Mouse (Mus musculus) cerebellum, postnatal 25 days (tissue): ENCODE data around the gene Trmt1l.
"Not testable (repeated sequence)": the region's sequence is repeated elsewhere in the genome, so short reads cannot be mapped to it uniquely, and the experiment has no call there.

Source experiments
- DNase-seq, 2 experiments: peaks; one replicate each; pipeline ENCODE4 v3.0.0; 2021; ENCODE audit warnings: mixed read lengths in 2 of 2

The Trmt1l gene

GRCm38 (mm10) chr1:151428263-151429221 is at the start of gene Trmt1l, which contains the start of gene Swt1:
Gene Trmt1l (plus strand): TSS chr1:151428542.
Gene Swt1 (minus strand): TSS chr1:151428455.
- peak; percentile 99 for DNase-seq

- DNase-seq = peak in 1 of 2 experiments; percentile 25
These were observed 38.3 kb upstream of the Trmt1l start for GRCm38 (mm10) chr1:151390029-151390428.

DNA sequence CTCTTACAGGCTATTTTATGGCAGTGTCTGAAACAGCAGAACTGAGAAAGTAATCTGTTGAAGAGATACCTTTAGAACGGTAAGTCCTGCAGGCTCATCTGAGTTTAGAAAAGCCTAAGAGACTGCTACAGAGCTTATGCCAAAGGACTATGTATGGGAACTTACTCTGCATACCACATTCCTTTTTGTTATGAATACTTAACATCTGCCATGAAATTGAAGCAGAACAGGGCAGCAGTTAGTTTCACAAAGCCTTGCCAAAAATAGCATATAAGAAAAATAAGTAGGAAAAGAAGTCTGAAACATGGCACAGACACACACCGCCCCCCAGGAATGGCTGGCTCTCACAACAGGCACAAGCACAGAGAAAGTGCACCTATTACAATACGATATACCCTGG is 18.5 kb upstream of the Trmt1l start:
- DNase-seq = no peak

DNA sequence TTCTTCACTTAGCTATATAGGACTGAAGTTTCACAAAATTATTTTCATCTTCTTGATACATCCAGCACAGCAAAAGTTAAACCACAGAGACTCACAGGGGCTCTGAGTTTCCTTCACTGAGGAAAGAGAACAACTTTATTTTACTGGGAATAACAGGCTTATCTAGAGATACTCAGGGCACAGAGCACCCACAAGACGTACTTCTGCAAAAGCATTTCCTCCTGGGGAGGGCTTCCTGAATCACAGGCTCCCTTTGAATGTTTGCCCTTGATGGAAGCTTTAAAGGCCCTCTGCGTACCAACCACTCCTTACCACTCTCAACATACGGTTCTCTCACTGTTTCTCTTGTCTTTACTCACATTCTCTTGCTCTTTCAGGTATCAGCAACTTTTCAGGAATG is 6.2 kb upstream of the Trmt1l start:
- DNase-seq = no peak

- DNase-seq = no peak
These were observed 1.3 kb upstream of the Trmt1l start for GRCm38 (mm10) chr1:151426947-151427600.

- no peak for DNase-seq
These were observed 467 bp upstream of the Trmt1l start for GRCm38 (mm10) chr1:151427888-151428262.

- no peak for DNase-seq
These were observed 974 bp downstream of the Trmt1l start for GRCm38 (mm10) chr1:151429316-151429715.

GRCm38 (mm10) chr1:151435431-151435830 is 7.1 kb downstream of the Trmt1l start:
- DNase-seq = no peak

DNA sequence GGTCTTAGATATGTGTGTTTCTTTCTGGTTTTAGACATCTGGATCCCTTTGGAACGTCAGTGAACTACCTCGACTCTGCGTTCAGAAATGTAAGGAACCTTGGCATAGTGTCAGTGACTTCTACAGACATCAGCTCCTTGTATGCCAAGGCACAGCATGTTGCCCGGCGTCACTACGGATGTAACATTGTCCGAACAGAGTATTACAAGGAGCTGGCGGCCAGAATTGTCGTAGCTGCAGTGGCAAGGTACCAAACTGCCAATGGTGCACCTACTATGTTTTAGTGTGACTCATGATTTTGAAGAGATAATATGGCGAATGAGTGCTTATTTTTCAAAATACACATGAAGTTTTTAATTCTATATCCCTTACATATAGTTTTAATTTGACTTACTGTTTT is 21.5 kb downstream of the Trmt1l start:
- peak; percentile 29 to 56 for DNase-seq

- no peak for DNase-seq
These were observed 22.5 kb downstream of the Trmt1l start for GRCm38 (mm10) chr1:151450851-151451250.

- no peak for DNase-seq
These were observed 23.6 kb downstream of the Trmt1l start for GRCm38 (mm10) chr1:151451946-151452345.

DNA sequence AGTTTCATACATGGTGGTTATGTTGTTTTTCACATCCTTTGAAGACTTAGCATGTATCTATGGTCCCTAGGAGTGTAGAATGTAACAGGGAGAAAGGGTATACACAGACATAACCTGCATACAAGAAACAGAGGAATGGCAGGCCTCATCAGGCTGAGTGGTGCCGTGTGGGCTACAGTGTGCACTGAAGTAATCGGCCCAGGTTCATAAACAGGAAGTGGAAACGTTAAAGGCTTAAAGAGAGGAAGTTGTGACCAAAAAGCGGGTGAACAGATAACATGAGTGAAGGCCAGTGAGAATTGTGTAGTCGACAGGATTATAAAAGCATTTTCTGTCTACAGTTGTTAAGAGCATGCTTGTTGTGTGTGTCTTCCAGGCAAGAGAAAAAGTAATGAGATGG is 28.7 kb downstream of the Trmt1l start:
- DNase-seq = no peak

- peak in 1 of 2 experiments; percentile 34 for DNase-seq
These were observed 32.9 kb downstream of the Trmt1l start for GRCm38 (mm10) chr1:151461265-151461664.

GRCm38 (mm10) chr1:151464914-151465313 is 36.6 kb downstream of the Trmt1l start:
- no peak for DNase-seq

DNA sequence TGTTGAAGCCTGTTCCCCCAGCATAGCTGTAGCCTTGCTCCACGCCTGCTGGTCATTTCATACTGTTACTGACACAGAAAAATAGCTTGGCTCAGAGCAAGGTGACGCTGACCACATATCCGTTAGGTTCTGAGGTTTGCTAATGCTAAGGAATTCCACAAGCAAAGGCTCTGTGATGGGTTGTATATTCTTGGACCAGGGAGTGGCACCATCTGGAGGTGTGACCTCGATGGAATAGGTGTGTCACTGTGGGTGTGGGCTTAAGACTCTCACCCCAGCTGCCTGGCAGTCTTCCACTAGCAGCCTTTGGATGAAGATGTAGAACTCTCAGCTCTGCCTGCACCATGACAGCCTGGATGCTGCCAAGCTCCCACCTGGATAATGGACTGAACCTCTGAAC is 38.2 kb downstream of the Trmt1l start:
- DNase-seq = peak in 1 of 2 experiments; percentile 20

DNA sequence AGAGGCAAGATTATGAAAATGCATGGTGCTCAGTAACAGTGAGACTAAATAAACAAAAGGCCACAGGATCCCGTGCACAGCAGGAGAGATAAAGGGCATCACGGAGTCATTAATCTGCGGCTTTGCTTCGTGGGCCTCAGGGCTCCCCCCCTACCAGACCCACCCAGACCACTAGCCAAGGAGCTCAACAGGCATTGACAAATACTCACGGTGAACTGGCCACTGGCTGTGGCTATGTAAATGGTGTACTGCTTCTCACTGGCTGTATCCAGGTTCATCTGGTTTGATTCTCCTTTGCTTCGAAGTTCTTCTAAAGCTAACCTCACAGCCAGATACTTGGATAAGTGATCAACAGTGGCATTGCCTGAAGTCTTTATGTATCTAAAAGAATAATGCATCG is 43.1 kb downstream of the Trmt1l start:
- no peak for DNase-seq

DNA sequence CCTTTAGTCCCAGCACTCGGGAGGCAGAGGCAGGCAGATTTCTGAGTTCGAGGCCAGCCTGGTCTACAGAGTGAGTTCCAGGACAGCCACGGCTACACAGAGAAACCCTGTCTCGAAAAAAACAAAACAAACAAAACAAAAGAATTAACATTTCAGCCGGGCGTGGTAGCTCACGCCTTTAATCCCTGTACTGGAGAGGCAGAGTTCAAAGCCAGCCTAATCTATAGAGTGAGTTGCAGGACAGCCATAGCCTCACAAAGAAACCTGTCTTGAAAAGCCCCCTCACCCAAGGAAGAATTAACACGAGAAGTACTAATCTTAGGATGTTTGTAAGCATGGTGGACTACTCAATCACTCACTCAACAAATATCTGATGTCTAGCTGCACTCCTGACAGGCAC is 44.0 kb downstream of the Trmt1l start:
- DNase-seq = not testable (repeated sequence)

DNA sequence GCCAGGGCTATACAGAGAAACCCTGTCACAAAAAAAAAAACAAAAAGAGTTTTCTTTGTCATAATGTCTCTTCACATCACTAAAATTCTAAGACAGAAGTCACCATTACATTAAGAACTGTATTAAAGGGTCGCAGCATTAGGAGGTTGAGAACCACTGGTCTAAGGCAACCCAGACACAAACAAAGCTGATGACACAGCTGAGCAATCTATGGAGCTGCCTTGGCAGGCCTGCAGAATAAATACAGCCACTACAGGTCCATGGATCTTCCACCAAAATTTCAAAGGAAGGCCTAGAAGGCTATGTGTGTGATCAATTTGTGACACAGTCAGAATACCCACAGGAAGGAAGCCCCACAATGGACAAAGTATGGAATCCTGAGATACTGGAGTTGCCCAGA is 54.2 kb downstream of the Trmt1l start:
- no peak for DNase-seq

DNA sequence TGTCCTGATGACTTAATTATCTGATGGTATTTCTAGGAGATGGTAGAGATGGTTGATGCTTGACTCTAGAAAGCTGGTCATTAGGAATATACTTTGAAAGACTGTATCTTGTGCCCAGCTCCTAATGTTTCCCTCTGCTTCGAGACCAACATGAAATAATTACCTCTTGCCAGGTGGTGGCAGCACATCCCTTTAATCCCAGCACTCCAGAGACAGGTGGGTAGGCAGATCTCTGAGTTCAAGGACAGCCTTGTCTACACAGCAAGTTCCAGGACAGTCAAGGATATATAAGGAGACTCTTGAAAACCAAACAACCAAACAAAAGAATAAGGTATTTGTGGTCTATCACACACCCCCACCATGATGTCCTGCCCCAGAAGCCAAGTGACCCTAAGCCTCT is 55.2 kb downstream of the Trmt1l start:
- peak in 1 of 2 experiments; percentile 39 for DNase-seq

DNA sequence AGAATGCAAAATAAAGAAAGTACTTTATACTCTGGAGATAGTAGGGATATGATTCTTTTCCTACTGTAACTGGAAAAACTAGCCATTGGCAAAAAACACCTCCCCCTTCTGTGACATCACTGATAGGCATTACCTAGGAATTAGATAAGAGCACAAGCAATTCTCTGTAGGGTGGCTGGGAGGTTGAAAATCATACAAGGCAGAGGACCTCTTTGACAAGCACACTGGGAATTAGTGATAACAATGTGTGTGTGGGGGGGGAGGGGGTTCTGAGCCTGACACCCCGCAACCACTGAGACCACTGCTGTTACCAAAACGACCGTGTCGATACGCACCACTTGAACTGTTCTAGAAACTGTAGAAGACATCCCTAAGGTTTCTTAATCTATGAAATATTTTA is 56.4 kb downstream of the Trmt1l start:
- no peak for DNase-seq

- DNase-seq = no peak
These were observed 61.5 kb downstream of the Trmt1l start for GRCm38 (mm10) chr1:151489806-151490205.

DNA sequence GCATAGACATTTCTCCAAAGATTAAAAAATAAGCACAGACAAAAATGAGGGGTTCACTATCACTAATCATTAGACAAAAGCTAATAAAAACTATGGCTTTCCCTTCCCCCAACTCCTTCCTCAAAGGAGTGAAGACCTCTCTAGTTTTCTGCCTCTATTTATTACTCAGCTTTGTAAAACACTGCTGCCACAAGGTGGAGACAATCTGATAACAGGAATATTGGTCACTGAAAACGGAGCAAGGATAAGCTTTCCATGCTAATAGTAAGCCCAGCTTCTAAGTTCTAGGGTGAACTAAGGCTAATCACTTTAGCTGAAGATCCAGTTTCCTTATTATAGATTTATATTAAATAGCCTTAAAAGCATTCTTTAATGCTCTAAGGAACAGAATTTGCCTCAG is 64.1 kb downstream of the Trmt1l start:
- DNase-seq = no peak

DNA sequence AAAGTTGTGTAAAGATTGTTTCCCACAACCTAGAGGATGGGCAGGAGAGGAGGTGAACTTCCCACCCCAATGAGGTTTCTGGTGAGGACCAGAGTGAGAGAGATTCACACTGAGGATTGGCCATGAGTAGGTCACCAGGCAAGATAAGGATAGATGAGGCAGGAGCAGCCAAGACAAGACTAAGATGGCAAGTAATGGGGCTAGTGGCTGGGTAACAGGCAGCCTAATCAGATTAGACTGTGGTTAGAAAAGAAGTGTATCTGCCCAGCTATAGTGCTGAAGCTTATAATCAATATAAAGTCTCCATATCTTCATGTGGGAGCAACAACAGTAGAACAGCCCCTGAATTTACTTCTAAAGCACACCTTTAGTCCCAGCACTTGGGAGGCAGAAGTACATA is 65.5 kb downstream of the Trmt1l start:
- no peak for DNase-seq

DNA sequence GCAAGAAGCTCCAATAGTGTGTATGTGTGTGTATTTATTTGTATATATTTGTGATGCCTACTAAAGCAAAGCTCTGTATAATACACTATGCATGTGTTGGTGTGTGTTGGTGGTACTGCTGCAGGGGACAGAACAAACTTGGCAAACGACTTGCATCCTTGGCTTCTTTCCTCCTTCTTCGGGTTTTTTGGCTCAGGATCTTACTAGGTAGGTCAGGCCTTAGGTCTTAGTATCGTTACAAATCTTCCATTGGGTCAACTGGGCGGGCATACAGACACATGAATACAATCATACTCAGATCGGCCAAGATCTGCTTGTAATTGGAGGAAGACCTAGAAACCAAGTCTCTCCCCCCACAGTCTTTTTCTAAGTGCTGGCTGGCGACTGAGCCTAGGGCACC is 66.4 kb downstream of the Trmt1l start:
- peak; percentile 22 to 52 for DNase-seq
